In the genomic region with DNA sequence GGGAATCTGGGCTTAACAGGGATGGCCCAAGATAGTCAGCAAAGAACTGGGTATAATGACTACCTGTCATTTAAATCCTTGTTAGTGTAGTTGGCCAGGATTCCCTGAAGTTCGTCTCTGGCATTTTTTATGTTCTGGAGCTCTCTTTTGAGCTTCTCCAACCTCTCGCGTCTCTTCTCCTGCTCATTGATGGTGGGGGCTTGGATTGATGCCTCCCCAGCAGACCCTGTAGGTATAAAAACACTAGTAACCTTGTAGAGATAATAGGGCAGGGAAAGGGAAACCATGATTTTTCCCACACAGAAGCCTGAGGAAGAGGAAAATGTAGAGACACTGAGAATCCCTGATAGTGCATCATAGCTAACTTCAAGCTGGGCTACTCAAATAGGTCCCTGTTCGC, we compare ENCODE assay signal across 2 mouse cellular contexts. TPM values are rescaled to one million over a fixed set of nuclear protein-coding genes. Genes with fewer than 3 reads are reported as not detected.
"Had no signal": no experiment of that assay in that cellular context is flagged by ENCODE, and none has a peak within 500 bp of the region (broad histone marks: within the 10 kb centered on the region; RNA-seq: fewer than 3 reads in every experiment).

No protein-coding gene starts in this region.

RNA-seq across cellular contexts. Expression of gene Gm17654, which starts 1.0 kb away (rescaled TPM):
- total RNA-seq: megakaryocyte, adult 5-6 weeks; megakaryocyte-erythroid progenitor cell, adult 5-6 weeks had no signal

RNA-seq across cellular contexts. Expression of gene Gm10375, which starts 29.8 kb away (rescaled TPM):
- total RNA-seq: megakaryocyte, adult 5-6 weeks; megakaryocyte-erythroid progenitor cell, adult 5-6 weeks had no signal

RNA-seq across cellular contexts. Expression of gene Gm5799, which starts 34.6 kb away (rescaled TPM):
- total RNA-seq: megakaryocyte, adult 5-6 weeks; megakaryocyte-erythroid progenitor cell, adult 5-6 weeks had no signal
